Mouse (Mus musculus) frontal cortex, adult 2 months (tissue): ENCODE data around the gene Dapp1. TPM values are rescaled to one million over a fixed set of nuclear protein-coding genes. Genes with fewer than 3 reads are reported as not detected.
A peak's percentile ranks its signal among the peaks of the same experiment; 100 is the strongest.
"Not testable (repeated sequence)": the region's sequence is repeated elsewhere in the genome, so short reads cannot be mapped to it uniquely, and the experiment has no call there.

Experiments
- DNase-seq, 2 experiments: peaks; one replicate each; pipeline ENCODE4 v3.0.0; 2022; ENCODE audit warnings: low spot score in 1 of 2; ENCODE audit errors: extremely low spot score in 1 of 2
- polyA plus RNA-seq: library from polyadenylated mRNA; depleted of rRNA; stranded (reverse); fragments of >200 nt; gene quantifications from 2 replicates; pipeline ENCODE4 v1.2.3, GENCODE M21; 2012

Dapp1 gene
- polyA plus RNA-seq, 1 experiment, result 6.4 TPM

- no peak for DNase-seq
Measured at GRCm38 (mm10) chr3:137929940-137930339, 51.4 kb downstream of the Dapp1 start.

GRCm38 (mm10) chr3:137927010-137927409, 54.3 kb downstream of the Dapp1 start:
- DNase-seq, result no peak

- no peak for DNase-seq
Measured at GRCm38 (mm10) chr3:137920594-137920993, 60.8 kb downstream of the Dapp1 start.

GRCm38 (mm10) chr3:137919398-137919797, 61.9 kb downstream of the Dapp1 start:
- no peak for DNase-seq

- DNase-seq, result peak; percentile 18 to 54
Measured at GRCm38 (mm10) chr3:137918932-137919311, 62.4 kb downstream of the Dapp1 start.

- DNase-seq, result peak; percentile 72 to 89
Measured at GRCm38 (mm10) chr3:137918172-137918931, 63.0 kb downstream of the Dapp1 start, which contains the start of gene Lamtor3. Gene Lamtor3 (plus strand): TSS chr3:137918506.

- no peak for DNase-seq
Measured at GRCm38 (mm10) chr3:137917694-137918171, 63.6 kb downstream of the Dapp1 start.

- not testable (repeated sequence) for DNase-seq
Measured at GRCm38 (mm10) chr3:137914567-137914966, 66.8 kb downstream of the Dapp1 start.

- no peak for DNase-seq
Measured at GRCm38 (mm10) chr3:137913093-137913492, 68.3 kb downstream of the Dapp1 start.

- DNase-seq, result no peak
Measured at GRCm38 (mm10) chr3:137900149-137900548, 81.2 kb downstream of the Dapp1 start.

- DNase-seq, result no peak
Measured at GRCm38 (mm10) chr3:137897685-137898084, 83.7 kb downstream of the Dapp1 start.

- no peak for DNase-seq
Measured at GRCm38 (mm10) chr3:137896867-137897266, 84.5 kb downstream of the Dapp1 start.

- DNase-seq, result no peak
Measured at GRCm38 (mm10) chr3:137896386-137896785, 85.0 kb downstream of the Dapp1 start.

- no peak for DNase-seq
Measured at GRCm38 (mm10) chr3:137895196-137895595, 86.1 kb downstream of the Dapp1 start.

GRCm38 (mm10) chr3:137893789-137894188, 87.6 kb downstream of the Dapp1 start:
- no peak for DNase-seq

- DNase-seq, result no peak
Measured at GRCm38 (mm10) chr3:137892118-137892517, 89.2 kb downstream of the Dapp1 start.

GRCm38 (mm10) chr3:137891089-137891488, 90.3 kb downstream of the Dapp1 start:
- no peak for DNase-seq

GRCm38 (mm10) chr3:137887961-137888360, 93.4 kb downstream of the Dapp1 start:
- no peak for DNase-seq

- no peak for DNase-seq
Measured at GRCm38 (mm10) chr3:137881093-137881492, 100.3 kb downstream of the Dapp1 start.
